Mouse (Mus musculus) intestine, embryonic 14.5 days (tissue): ENCODE results near the gene Pik3cd. TPM values are rescaled to one million over a fixed set of nuclear protein-coding genes. Genes with fewer than 3 reads are reported as not detected.

ENCODE experiments used
- ATAC-seq: fragments of 200-750 bp; cut with Nextera tagmentation; replicated peaks from 2 replicates; pipeline ENCODE4 v1.8.0; 2017; ENCODE audit warnings: low read depth, moderate number of reproducible peaks, moderate TSS enrichment, moderate library complexity; ENCODE audit not compliant: low FRiP score, low TSS enrichment
- DNase-seq: peaks from one replicate; pipeline ENCODE4 v3.0.0-alpha.2; 2018; ENCODE audit warnings: low spot score
- H3K27ac ChIP-seq: fragments of 300-500 bp; sonication (generic); 2 replicates; pipeline ENCODE4 v1.5.1; 2014; ENCODE audit warnings: low read depth, mild to moderate bottlenecking, control low read depth
- H3K27me3 ChIP-seq: fragments of 300-500 bp; sonication (generic); replicated peaks from 2 replicates; pipeline ENCODE4 v1.6.1; 2014; ENCODE audit warnings: low read length, control low read depth; ENCODE audit not compliant: control insufficient read depth, insufficient read depth
- H3K36me3 ChIP-seq: fragments of 300-500 bp; sonication (generic); 2 replicates; pipeline ENCODE4 v1.6.1; 2014; ENCODE audit warnings: low read length, control low read depth; ENCODE audit not compliant: control insufficient read depth, insufficient read depth
- H3K4me1 ChIP-seq: fragments of 300-500 bp; sonication (generic); replicated peaks from 2 replicates; pipeline ENCODE4 v1.6.1; 2014; ENCODE audit warnings: low read length, control low read depth, mixed read lengths; ENCODE audit not compliant: control insufficient read depth, insufficient read depth
- H3K4me2 ChIP-seq: fragments of 300-500 bp; sonication (generic); 2 replicates; pipeline ENCODE4 v1.6.1; 2014; ENCODE audit warnings: low read length
- H3K4me3 ChIP-seq: fragments of 300-500 bp; sonication (generic); 2 replicates; pipeline ENCODE4 v1.5.1; 2014; ENCODE audit warnings: low read depth, low read length, control low read depth, mixed read lengths
- H3K9ac ChIP-seq: fragments of 300-500 bp; sonication (generic); 2 replicates; pipeline ENCODE4 v1.6.1; 2014; ENCODE audit warnings: mild to moderate bottlenecking, low read length
- H3K9me3 ChIP-seq: fragments of 300-500 bp; sonication (generic); 2 replicates; pipeline ENCODE4 v1.6.1; 2016; ENCODE audit warnings: low read length, control low read depth; ENCODE audit not compliant: control insufficient read depth
- WGBS: fragments of 180-500 bp; shearing (Covaris S2); extraction: QIAGEN DNeasy Blood & Tissue Kit; methylation state at CpG from one replicate; pipeline ENCODE4 v1.1.7; 2014; 5-methylcytosine and 5-hydroxymethylcytosine counted together
- polyA plus RNA-seq: library from polyadenylated mRNA; unstranded; fragments of >200 nt; fragmentation: Nextera tagmentation; extraction: Ambion mirVana; gene quantifications from 2 replicates; pipeline ENCODE4 v1.2.1, GENCODE M21; 2014

The Pik3cd gene
- polyA plus RNA-seq, 1 experiment from 2014 or later: 5.2 TPM

- peaks cover 3% of the 10 kb centered on the region; the same call in 1 of the 2 replicates for H3K9me3 ChIP-seq
- H3K4me3 ChIP-seq: no peak overlapping the region
- no peaks in the 10 kb centered on the region for H3K27me3 ChIP-seq
- ATAC-seq: no peak
- H3K27ac ChIP-seq: no peak overlapping the region
- peaks cover 72% of the 10 kb centered on the region for H3K36me3 ChIP-seq
- 88% methylated on average over 11 of the region's 11 CpGs for WGBS
- H3K9ac ChIP-seq: no peak overlapping the region
- H3K4me2 ChIP-seq: no peak overlapping the region
- no peaks in the 10 kb centered on the region for H3K4me1 ChIP-seq
- no peak for DNase-seq
Observed at GRCm38 (mm10) chr4:149634966-149635365, 67.4 kb downstream of the Pik3cd start.

DNA sequence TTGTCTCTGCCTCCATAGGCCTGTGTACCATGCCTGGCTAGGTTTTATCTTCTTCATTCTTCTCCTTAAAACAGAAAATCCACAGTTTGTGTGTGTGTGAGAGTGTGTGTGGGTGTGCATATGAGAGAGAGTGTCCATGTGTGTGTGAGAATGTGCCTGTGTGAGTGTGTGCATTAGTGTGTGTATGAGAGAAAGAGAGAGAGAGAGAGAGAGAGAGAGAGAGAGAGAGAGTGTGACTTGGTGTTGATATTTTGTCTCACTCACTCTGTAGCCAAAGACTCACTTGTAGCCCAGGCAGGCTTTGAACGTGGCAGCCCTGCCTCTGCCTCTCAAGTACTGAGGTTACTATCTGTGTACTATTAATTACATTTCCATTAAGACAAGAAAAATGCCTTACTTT, 68.2 kb downstream of the Pik3cd start:
- peaks cover 3% of the 10 kb centered on the region; the same call in 1 of the 2 replicates for H3K9me3 ChIP-seq
- H3K27me3 ChIP-seq: no peaks in the 10 kb centered on the region
- no peak overlapping the region for H3K27ac ChIP-seq
- peaks cover 69% of the 10 kb centered on the region for H3K36me3 ChIP-seq
- H3K9ac ChIP-seq: no peak overlapping the region
- 68% methylated on average over 1 of the region's 1 CpGs for WGBS
- no peak for DNase-seq
- no peaks in the 10 kb centered on the region for H3K4me1 ChIP-seq
- H3K4me2 ChIP-seq: no peak overlapping the region
- no peak for ATAC-seq
- H3K4me3 ChIP-seq: no peak overlapping the region

- H3K27me3 ChIP-seq: no peaks in the 10 kb centered on the region
- no peak overlapping the region for H3K27ac ChIP-seq
- no peaks in the 10 kb centered on the region for H3K4me1 ChIP-seq
- peaks cover 57% of the 10 kb centered on the region for H3K36me3 ChIP-seq
- no peak overlapping the region for H3K4me3 ChIP-seq
- H3K9me3 ChIP-seq: peaks cover 3% of the 10 kb centered on the region; the same call in 1 of the 2 replicates
- WGBS: 88% methylated on average over 9 of the region's 9 CpGs
- no peak for DNase-seq
- no peak for ATAC-seq
- no peak overlapping the region for H3K4me2 ChIP-seq
- H3K9ac ChIP-seq: no peak overlapping the region
Observed at GRCm38 (mm10) chr4:149632670-149633307, 69.6 kb downstream of the Pik3cd start.

DNA sequence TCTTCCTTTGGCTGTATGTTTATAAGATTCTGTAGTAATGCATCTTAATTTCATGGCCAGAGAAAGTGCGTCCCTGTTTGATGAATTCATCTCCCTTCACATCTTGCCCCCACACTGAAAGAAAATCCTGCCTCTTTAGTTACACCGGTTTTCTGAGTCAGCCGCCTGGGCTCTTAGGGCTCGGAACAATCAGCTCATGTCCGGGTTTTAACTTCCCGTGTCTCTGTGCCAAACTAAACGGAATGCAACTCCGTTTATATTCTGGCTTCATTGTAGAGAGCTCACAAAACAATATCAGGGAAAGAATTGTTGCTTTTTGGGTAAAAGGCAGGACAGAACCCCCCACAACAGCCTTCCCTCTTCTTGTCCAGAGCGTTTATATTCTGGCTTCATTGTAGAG, 73.6 kb downstream of the Pik3cd start:
- H3K9ac ChIP-seq: no peak overlapping the region
- no peaks in the 10 kb centered on the region for H3K4me1 ChIP-seq
- H3K9me3 ChIP-seq: peaks cover 3% of the 10 kb centered on the region; the same call in 1 of the 2 replicates
- ATAC-seq (no peak), DNase-seq (no peak)
- H3K27me3 ChIP-seq: no peaks in the 10 kb centered on the region
- no peak overlapping the region for H3K4me3 ChIP-seq
- no peak overlapping the region for H3K27ac ChIP-seq
- peaks cover 35% of the 10 kb centered on the region for H3K36me3 ChIP-seq
- WGBS: 73% methylated on average over 9 of the region's 9 CpGs
- no peak overlapping the region for H3K4me2 ChIP-seq

DNA sequence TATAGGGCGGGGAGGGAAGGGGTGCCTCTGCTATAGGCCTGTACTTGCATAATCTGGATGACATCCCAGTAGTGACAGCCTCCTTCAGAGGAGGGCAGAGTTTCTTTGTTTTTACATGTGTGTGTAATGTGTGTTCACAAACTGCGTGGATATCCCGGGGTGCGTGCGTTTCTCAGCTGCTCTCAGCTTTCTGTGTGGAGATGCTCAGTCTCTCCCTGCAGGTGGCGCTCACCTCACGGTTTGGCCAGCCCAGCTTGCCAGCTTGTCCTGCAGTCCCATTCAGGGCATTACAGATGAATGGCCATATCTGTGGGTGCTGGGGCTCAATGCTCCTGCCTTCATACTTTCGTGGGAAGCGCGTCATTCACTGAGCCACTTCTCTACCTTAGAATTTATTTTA, 74.0 kb downstream of the Pik3cd start:
- H3K27ac ChIP-seq: no peak overlapping the region
- H3K36me3 ChIP-seq: peaks cover 31% of the 10 kb centered on the region
- H3K4me1 ChIP-seq: no peaks in the 10 kb centered on the region
- no peak for ATAC-seq
- no peak overlapping the region for H3K9ac ChIP-seq
- H3K9me3 ChIP-seq: no peaks in the 10 kb centered on the region
- WGBS: 79% methylated on average over 10 of the region's 10 CpGs
- no peaks in the 10 kb centered on the region for H3K27me3 ChIP-seq
- peak; percentile 62 for DNase-seq
- H3K4me3 ChIP-seq: no peak overlapping the region
- H3K4me2 ChIP-seq: no peak overlapping the region

GRCm38 (mm10) chr4:149626809-149627208, 75.6 kb downstream of the Pik3cd start:
- Histone ChIP-seq H3K27ac (no peak overlapping the region), H3K4me3 (no peak overlapping the region), H3K9ac (no peak overlapping the region), H3K27me3 (no peaks in the 10 kb centered on the region), H3K4me2 (no peak overlapping the region), H3K9me3 (no peaks in the 10 kb centered on the region), H3K36me3 (peaks cover 19% of the 10 kb centered on the region), H3K4me1 (no peaks in the 10 kb centered on the region)
- 91% methylated on average over 17 of the region's 17 CpGs for WGBS
- ATAC-seq (no peak), DNase-seq (no peak)

DNA sequence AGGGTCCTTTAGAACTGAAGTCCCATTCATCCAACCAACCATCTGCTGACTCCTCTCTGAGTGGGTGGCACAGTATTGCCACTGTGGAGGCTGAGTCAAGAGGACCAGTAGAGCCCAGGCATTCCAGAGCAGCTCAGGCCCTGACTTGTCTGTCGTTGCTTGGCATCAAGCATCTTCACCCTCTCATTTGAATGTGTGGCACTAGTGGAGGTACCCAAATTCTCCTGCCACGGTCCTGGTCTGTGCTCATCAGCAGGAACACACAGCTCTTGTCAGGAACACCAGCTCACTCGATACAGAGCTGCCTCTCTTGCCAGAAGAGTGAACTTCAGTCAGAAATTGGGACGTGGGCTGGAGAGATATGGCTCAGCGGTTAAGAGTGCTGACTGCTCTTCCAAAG, 78.7 kb downstream of the Pik3cd start:
- H3K27me3 ChIP-seq: no peaks in the 10 kb centered on the region
- no peak overlapping the region for H3K9ac ChIP-seq
- ATAC-seq (no peak), DNase-seq (no peak)
- 0 out of 2 replicates have a peak, but pooled peaks cover 6% of the 10 kb centered on the region for H3K36me3 ChIP-seq
- no peak overlapping the region for H3K4me2 ChIP-seq
- no peaks in the 10 kb centered on the region for H3K9me3 ChIP-seq
- 90% methylated on average over 5 of the region's 5 CpGs for WGBS
- no peaks in the 10 kb centered on the region for H3K4me1 ChIP-seq
- H3K4me3 ChIP-seq: no peak overlapping the region
- no peak overlapping the region for H3K27ac ChIP-seq

GRCm38 (mm10) chr4:149621286-149621685, 81.1 kb downstream of the Pik3cd start:
- H3K9me3 ChIP-seq: no peaks in the 10 kb centered on the region
- H3K36me3 ChIP-seq: peaks cover 5% of the 10 kb centered on the region; the same call in 1 of the 2 replicates
- DNase-seq: no peak
- no peak overlapping the region for H3K4me3 ChIP-seq
- H3K27ac ChIP-seq: no peak overlapping the region
- H3K27me3 ChIP-seq: no peaks in the 10 kb centered on the region
- H3K4me1 ChIP-seq: no peaks in the 10 kb centered on the region
- no peak overlapping the region for H3K9ac ChIP-seq
- H3K4me2 ChIP-seq: no peak overlapping the region
- 71% methylated on average over 4 of the region's 4 CpGs for WGBS
- no peak for ATAC-seq

GRCm38 (mm10) chr4:149619988-149620387, 82.4 kb downstream of the Pik3cd start:
- no peaks in the 10 kb centered on the region for H3K27me3 ChIP-seq
- DNase-seq: no peak
- no peak for ATAC-seq
- no peak overlapping the region for H3K4me3 ChIP-seq
- H3K36me3 ChIP-seq: peaks cover 7% of the 10 kb centered on the region; the same call in 1 of the 2 replicates
- no peak overlapping the region for H3K9ac ChIP-seq
- no peak overlapping the region for H3K4me2 ChIP-seq
- H3K4me1 ChIP-seq: no peaks in the 10 kb centered on the region
- no peak overlapping the region for H3K27ac ChIP-seq
- 35% methylated on average over 8 of the region's 8 CpGs for WGBS
- no peaks in the 10 kb centered on the region for H3K9me3 ChIP-seq
